Mouse (Mus musculus) megakaryocyte progenitor cell, adult 5-6 weeks (primary cell): ENCODE data around the gene Spsb3. TPM values are rescaled to one million over a fixed set of nuclear protein-coding genes. Genes with fewer than 3 reads are reported as not detected.

Experiments
- ATAC-seq: replicated peaks from 2 replicates; pipeline ENCODE4 v1.8.0; 2016; ENCODE audit warnings: mild to moderate bottlenecking, moderate TSS enrichment, inconsistent platforms; ENCODE audit not compliant: poor library complexity
- total RNA-seq, 2 experiments: library from RNA; stranded (forward) in 1 of 2; stranded (reverse) in 1 of 2; fragments of 157-497, 149-512 nt in 1 of 2; fragments of 200-1000 nt in 1 of 2; gene quantifications; 2 replicates each; pipeline versions ENCODE4 v1.2.3 to v1.2.4; 2015 to 2017

Spsb3 gene
- total RNA-seq, 2 experiments from 2014 or later = 14.6 to 15.3 TPM

DNA sequence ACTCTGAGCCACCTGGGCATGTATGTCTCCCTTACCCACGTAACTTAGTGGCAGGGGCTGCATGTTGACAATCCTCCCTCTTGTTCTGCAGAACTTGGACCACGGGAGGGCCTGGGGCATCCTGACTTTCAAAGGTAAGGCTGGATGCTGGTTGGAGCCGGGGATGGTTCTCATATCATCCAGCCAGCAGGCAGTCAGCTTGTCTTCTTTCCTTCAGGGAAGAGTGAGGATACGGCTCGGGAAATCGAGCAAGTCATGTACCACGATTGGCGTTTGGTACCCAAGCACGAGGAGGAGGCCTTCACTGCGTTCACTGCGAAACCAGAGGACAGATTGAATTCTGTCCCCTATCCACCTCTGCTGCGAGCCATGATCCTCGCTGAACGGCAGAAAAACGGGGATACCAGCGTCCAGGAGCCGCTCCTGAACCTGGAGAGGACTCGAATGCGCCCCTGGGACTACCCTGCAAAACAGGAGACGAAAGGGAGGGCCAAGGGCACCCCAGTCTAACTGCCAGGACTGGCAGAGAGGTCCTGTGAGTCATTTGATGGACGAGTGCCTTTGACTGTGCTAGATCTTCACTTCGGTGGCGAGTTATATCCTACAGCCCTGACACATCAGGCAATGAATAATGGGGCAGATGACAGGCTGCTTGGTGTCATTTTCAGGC is 9.3 kb downstream of the Spsb3 start:
- ATAC-seq = no peak

DNA sequence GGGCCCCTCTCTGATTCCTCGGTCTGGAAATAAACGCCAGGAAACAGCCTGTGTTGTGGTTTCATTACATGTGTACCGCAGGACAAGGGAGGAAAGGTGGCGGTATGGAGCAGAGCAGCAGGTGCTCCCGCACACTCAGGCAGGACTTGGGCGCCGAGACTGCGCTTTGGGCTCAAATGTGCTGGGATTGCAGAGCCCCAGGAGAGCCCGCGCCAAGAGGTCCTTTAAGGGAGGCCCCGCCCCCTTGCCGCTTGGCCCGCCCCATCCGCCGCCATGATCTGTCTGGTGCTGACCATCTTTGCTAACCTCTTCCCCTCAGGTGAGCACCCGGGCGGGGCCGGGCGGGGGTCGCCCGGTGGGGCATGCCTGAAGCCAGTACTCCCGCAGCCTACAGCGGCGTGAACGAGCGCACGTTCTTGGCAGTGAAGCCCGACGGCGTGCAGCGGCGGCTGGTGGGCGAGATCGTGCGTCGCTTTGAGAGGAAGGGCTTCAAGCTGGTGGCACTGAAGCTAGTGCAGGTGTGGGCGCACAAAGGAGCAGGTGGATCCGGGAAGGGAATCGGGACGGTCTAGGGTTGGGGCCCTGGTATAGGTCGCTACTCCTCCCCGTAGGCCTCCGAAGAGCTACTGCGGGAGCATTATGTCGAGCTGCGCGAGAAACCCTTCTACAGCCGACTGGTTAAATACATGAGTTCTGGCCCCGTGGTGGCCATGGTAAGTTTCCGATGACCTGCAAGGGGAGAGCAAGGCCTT is 10.0 kb downstream of the Spsb3 start, which contains the start of gene Nme3:
Gene Nme3, plus strand, starts transcription at position 260 of the 752 bp plus-strand sequence.
- ATAC-seq = peak; percentile 59

DNA sequence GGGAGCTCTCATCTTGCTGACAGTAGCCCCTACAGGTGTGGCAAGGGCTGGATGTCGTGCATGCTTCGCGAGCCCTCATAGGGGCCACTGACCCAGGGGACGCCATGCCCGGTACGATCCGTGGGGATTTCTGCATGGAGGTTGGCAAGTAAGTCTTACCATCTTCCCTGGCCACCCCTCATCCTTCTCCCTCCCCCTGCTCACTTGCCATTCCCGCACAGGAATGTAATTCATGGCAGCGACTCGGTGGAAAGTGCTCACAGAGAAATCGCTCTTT is 10.5 kb downstream of the Spsb3 start:
- ATAC-seq = no peak

- ATAC-seq = no peak
Measured at GRCm38 (mm10) chr17:24897600-24897999, 11.2 kb downstream of the Spsb3 start.

GRCm38 (mm10) chr17:24898041-24898854 is 11.8 kb downstream of the Spsb3 start:
- ATAC-seq = no peak

DNA sequence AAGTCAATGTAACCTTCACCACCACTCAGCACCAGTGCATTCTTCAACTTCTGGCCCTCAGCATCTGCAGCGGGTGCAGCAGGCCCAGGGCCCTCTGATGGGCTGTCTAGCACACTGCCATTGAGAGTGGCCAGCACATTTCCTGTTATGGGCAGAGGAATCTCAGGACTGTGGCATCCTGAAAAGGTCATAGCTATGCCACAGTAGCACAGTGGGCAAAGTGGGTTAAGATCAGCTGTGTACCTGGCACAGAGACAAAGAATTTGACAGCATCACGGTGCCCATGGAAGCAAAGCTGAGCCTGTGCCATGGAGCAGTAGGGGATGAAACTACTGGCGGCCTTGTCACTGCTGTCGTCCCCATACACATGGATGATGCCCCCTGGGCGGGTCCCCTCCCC is 12.7 kb downstream of the Spsb3 start:
- ATAC-seq = no peak

- no peak for ATAC-seq
Measured at GRCm38 (mm10) chr17:24900014-24900413, 13.6 kb downstream of the Spsb3 start.

DNA sequence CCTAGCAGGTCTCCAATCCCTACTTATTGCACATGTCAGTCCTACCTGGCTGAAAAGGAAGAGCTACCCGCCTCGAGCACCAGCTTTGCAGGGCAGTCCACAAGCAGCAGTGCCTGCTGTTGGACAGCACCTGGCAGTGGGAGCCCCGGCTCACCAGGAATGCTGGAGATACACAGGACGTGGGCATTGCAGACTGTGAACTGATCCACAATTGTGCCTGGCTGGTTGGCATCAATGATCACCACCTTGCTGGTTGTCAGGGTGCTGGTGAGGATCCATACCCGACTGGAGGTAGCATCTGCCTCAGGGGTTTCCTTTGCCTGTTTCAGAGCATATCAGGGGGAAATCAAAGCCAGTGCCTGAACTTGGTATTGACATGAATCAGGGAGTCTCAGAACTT is 15.7 kb downstream of the Spsb3 start:
- ATAC-seq = no peak

- peak; percentile 93 for ATAC-seq
Measured at GRCm38 (mm10) chr17:24902671-24903474, 16.4 kb downstream of the Spsb3 start.

GRCm38 (mm10) chr17:24903767-24904166 is 17.3 kb downstream of the Spsb3 start:
- ATAC-seq = no peak

- ATAC-seq = no peak
Measured at GRCm38 (mm10) chr17:24907591-24907990, 21.1 kb downstream of the Spsb3 start.

GRCm38 (mm10) chr17:24913984-24914383 is 27.5 kb downstream of the Spsb3 start:
- no peak for ATAC-seq

- ATAC-seq = no peak
Measured at GRCm38 (mm10) chr17:24923246-24923645, 36.8 kb downstream of the Spsb3 start.

- ATAC-seq = no peak
Measured at GRCm38 (mm10) chr17:24929506-24929905, 43.1 kb downstream of the Spsb3 start.

DNA sequence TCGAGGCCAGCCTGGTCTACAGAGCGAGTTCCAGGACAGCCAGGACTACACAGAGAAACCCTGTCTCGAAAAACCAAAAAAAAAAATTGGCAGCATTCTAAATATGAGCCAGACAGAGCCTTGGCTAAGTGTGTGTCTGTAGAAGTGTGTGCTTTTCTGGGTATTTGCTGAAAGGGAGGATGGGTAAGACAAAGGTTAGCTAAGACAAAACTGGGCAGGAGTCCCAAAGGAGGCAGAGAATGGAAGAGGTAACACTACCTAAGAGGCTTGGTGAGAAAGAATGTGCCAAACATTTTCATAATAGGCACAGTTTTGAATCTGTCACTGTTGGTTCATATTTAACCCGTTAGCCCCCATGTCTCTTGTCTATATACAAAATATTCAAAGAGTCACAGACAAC is 46.0 kb downstream of the Spsb3 start:
- no peak for ATAC-seq

- ATAC-seq = no peak
Measured at GRCm38 (mm10) chr17:24933163-24933562, 46.7 kb downstream of the Spsb3 start.

- no peak for ATAC-seq
Measured at GRCm38 (mm10) chr17:24934926-24935325, 48.5 kb downstream of the Spsb3 start.

DNA sequence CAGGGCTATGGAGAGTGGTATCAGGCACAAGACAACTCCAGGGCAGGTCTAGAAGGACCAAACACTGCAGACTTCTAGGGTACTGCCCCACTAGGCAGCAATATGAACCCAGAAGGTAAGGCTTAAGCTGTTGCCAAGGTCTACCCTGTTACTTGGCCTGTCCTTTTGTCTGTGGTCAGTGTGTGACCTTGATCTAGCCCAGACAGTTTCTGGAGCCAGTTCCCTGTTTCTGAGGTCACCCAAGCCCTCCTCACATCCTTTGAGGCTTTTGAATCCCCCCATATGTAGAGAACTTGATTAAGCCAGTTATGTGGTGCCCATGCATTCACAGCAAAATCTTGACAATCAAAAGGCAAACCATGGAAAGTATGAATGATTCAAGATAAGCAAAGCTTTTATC is 49.2 kb downstream of the Spsb3 start:
- no peak for ATAC-seq

- ATAC-seq = peak; percentile 94
Measured at GRCm38 (mm10) chr17:24936259-24937237, 50.1 kb downstream of the Spsb3 start, which contains the start of gene Mapk8ip3. Gene Mapk8ip3, minus strand, starts transcription at chr17:24936977.

DNA sequence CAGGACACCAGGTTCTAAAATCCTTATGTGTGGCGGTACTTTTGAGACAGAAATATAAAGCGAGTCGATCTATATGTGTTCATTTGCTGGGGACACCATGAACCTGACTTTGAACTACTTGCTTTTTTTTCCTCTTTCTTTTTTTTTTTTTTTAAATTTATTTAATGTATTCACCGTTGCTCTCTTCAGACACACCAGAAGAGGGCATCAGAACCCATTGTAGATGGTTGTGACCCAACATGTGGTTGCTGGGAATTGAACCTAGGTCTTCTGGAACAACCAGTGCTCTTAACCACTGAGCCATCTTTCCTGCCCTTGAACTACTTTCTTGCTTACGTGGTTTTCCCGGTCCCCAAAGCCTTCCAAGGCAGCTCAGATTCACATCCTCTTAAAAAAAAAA is 50.8 kb downstream of the Spsb3 start:
- ATAC-seq = no peak
